Mouse (Mus musculus): ENCODE data around the gene Zfp518b. TPM values are rescaled to one million over a fixed set of nuclear protein-coding genes. Genes with fewer than 3 reads are reported as not detected.

The Zfp518b gene
- polyA plus RNA-seq (2012; rRNA removed; ENCODE audit: low replicate concordance) = 1.3 and 4.7 TPM in 2 replicates

GRCm38 (mm10) chr5:38684164-38684911 is at the start of gene Zfp518b:
Zfp518b (minus strand) TSS chr5:38684826.

Other genes starting within 250 kb of the Zfp518b start
- 2.5 and 3.4 TPM in 2 replicates for gene Slc2a9, start 181.7 kb downstream of the Zfp518b start, polyA plus RNA-seq (2012; rRNA removed; ENCODE audit: low replicate concordance)
- gene Wdr1, start 121.6 kb downstream of the Zfp518b start, polyA plus RNA-seq (2012; rRNA removed; ENCODE audit: low replicate concordance) = 140 and 217 TPM in 2 replicates
- gene Clnk, start 192.0 kb upstream of the Zfp518b start, polyA plus RNA-seq (2012; rRNA removed; ENCODE audit: low replicate concordance) = 0.14 and 0.37 TPM in 2 replicates

Data from subcutaneous adipose tissue, adult 2 months (tissue).